Mouse (Mus musculus): Measurements from ENCODE around the gene Sowahd.

Sowahd gene

GRCm38 (mm10) chrX:37091457-37091856 is 42.8 kb downstream of the Sowahd start:
- no peak for DNase-seq (ENCODE audit: low spot score)

GRCm38 (mm10) chrX:37095106-37095768 is 46.6 kb downstream of the Sowahd start:
- no peak for DNase-seq (ENCODE audit: low spot score)

GRCm38 (mm10) chrX:37098681-37099080 is 50.0 kb downstream of the Sowahd start:
- DNase-seq (ENCODE audit: low spot score): no peak
